Mouse (Mus musculus) cerebellum, postnatal 10 days (tissue): ENCODE results near the gene Gm11236.
"Not testable (repeated sequence)": the region's sequence is repeated elsewhere in the genome, so short reads cannot be mapped to it uniquely, and the experiment has no call there.

Source experiments
- DNase-seq, 2 experiments: peaks; one replicate each; pipeline ENCODE4 v3.0.0; 2021; ENCODE audit warnings: mixed read lengths in 2 of 2

Gm11236 gene

DNA sequence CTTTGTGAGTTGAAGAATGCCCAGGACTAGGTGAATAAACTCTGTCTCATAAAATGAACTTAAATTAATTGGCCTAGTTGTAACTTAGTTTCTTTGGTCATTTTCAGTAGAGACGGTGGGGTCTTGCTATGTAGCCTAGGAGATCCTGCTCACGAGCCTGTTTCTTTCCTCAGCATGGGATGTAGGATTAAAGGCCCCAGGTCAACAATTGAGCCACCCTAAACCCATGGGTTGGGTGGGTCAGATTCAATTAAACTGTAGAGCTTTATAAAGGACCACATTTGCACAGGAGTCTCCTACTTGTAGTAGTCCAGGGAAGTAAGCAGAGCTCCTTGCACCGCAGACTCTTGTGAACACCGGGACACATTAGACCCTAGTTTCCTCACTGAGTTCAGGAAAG is at the start of gene Gm11236:
Gene Gm11236 (plus strand): TSS at position 301 of the 400 bp plus-strand sequence.
- not testable (repeated sequence) for DNase-seq

DNA sequence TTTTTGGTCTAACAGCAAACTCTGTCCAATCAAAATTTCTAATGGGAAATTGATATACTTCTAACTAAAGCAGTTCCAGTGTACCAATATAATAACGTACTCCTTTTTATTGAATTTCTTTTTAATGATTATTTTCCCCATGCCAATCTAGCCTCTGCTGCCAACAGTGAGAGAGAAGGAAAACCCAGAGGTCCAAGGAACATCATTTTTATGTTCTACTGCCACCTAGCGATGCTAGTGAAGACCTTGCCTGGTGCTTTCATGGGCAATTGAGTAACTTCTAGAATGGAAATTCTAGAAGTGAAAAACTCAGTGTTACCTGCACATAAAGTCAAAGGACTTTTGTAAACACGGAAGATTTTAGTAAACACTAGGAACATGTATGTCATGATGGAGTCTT is 38.7 kb upstream of the Gm11236 start:
- peak; percentile 43 to 68 for DNase-seq

DNA sequence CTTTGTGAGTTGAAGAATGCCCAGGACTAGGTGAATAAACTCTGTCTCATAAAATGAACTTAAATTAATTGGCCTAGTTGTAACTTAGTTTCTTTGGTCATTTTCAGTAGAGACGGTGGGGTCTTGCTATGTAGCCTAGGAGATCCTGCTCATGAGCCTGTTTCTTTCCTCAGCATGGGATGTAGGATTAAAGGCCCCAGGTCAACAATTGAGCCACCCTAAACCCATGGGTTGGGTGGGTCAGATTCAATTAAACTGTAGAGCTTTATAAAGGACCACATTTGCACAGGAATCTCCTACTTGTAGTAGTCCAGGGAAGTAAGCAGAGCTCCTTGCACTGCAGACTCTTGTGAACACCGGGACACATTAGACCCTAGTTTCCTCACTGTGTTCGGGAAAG is 30.3 kb upstream of the Gm11236 start, which contains the start of gene Gm11238:
Gene Gm11238 (plus strand): TSS at position 301 of the 400 bp plus-strand sequence.
- DNase-seq: not testable (repeated sequence)

DNA sequence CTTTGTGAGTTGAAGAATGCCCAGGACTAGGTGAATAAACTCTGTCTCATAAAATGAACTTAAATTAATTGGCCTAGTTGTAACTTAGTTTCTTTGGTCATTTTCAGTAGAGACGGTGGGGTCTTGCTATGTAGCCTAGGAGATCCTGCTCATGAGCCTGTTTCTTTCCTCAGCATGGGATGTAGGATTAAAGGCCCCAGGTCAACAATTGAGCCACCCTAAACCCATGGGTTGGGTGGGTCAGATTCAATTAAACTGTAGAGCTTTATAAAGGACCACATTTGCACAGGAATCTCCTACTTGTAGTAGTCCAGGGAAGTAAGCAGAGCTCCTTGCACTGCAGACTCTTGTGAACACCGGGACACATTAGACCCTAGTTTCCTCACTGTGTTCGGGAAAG is 15.2 kb upstream of the Gm11236 start, which contains the start of gene Gm11237:
Gene Gm11237 (plus strand): TSS at position 301 of the 400 bp plus-strand sequence.
- DNase-seq: not testable (repeated sequence)

DNA sequence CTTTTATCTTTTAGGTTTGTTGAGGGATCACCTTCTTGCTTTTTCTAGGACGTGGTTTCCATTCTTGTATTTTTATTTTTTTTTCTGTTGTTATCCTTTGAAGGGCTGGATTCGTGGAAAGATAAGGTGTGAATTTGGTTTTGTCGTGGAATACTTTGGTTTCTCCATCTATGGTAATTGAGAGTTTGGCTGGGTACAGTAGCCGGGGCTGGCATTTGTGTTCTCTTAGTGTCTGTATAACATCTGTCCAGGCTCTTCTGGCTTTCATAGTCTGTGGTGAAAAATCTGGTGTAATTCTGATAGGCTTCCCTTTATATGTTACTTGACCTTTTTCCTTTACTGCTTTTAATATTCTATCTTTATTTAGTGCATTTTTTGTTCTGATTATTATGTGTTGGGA is 23.9 kb downstream of the Gm11236 start:
- not testable (repeated sequence) for DNase-seq

DNA sequence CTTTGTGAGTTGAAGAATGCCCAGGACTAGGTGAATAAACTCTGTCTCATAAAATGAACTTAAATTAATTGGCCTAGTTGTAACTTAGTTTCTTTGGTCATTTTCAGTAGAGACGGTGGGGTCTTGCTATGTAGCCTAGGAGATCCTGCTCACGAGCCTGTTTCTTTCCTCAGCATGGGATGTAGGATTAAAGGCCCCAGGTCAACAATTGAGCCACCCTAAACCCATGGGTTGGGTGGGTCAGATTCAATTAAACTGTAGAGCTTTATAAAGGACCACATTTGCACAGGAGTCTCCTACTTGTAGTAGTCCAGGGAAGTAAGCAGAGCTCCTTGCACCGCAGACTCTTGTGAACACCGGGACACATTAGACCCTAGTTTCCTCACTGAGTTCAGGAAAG is 30.1 kb downstream of the Gm11236 start, which contains the start of gene Gm11239:
Gene Gm11239 (plus strand): TSS at position 301 of the 400 bp plus-strand sequence.
- not testable (repeated sequence) for DNase-seq

DNA sequence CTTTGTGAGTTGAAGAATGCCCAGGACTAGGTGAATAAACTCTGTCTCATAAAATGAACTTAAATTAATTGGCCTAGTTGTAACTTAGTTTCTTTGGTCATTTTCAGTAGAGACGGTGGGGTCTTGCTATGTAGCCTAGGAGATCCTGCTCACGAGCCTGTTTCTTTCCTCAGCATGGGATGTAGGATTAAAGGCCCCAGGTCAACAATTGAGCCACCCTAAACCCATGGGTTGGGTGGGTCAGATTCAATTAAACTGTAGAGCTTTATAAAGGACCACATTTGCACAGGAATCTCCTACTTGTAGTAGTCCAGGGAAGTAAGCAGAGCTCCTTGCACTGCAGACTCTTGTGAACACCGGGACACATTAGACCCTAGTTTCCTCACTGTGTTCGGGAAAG is 45.3 kb downstream of the Gm11236 start, which contains the start of gene Gm428:
Gene Gm428 (plus strand): TSS at position 301 of the 400 bp plus-strand sequence.
- DNase-seq: not testable (repeated sequence)
